Mouse (Mus musculus): ENCODE data around the gene Piezo1. TPM values are rescaled to one million over a fixed set of nuclear protein-coding genes. Genes with fewer than 3 reads are reported as not detected.

The Piezo1 gene
- polyA plus RNA-seq, 1 experiment = 107 TPM

DNA sequence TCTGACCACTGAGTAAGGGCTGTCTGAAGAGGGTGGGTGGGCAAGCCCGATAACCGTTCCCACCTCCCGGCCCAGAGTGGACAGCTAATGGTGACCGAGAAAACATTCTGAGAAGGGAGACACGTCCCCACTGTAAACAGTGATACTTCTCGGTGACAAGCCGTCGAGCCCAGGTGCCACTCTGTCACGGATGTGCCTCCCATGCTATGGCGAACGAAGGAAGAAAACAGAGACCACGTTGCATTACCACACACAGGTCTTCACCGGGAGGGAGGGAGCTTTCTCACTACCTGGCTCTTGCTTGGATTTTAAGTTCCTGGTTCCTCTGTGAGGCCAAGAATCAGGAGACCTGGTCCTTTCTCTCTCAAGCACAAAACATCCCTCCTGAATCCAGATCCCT is 2.8 kb downstream of the Piezo1 start:
- TF ChIP-seq MAX (IDR thresholded peaks at IDR 0.05) = no peak
- TF ChIP-seq MYOD1 (IDR thresholded peaks at IDR 0.05; ENCODE audit: control insufficient read depth, insufficient read length, low read depth) = no peak
- TF ChIP-seq FOSL1 (IDR thresholded peaks at IDR 0.05; ENCODE audit: insufficient read depth, low read length, poor library complexity, severe bottlenecking) = no peak
- Histone ChIP-seq H3K36me3 (ENCODE audit: control insufficient read depth, insufficient read depth) (peaks cover 13% of the 10 kb centered on the region), H3K4me3 (ENCODE audit: insufficient read depth, poor library complexity, severe bottlenecking) (no peak overlapping the region), H3K79me2 (ENCODE audit: control insufficient read depth, insufficient read depth) (peaks cover 77% of the 10 kb centered on the region), H3K27me3 (ENCODE audit: control insufficient read depth, insufficient read depth, insufficient read length) (no peaks in the 10 kb centered on the region), H3K79me3 (ENCODE audit: low read depth) (peaks cover 64% of the 10 kb centered on the region), H3ac (ENCODE audit: control insufficient read depth, insufficient read length, low read depth) (no peak overlapping the region)

DNA sequence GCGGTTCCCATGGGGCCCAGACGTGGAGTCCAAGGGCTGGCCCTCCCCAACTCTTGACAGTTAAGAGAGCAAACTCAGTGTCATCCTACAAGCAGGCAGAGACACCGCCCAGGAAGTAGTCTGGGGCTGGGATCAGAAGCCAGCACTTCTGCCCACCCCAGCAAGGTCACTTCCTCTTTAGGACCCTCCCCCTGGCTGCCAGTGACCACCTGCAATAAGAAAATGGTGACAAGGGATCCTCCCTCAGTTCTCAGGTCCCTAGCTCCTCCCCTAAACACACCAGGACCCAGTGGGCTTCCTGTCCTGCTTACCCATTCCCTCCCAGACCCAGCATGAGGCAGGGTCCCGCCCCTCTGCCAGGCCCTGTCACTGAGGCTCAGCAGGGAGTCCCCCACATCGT is 3.3 kb downstream of the Piezo1 start:
- Histone ChIP-seq H3K36me3 (ENCODE audit: control insufficient read depth, insufficient read depth) (peaks cover 13% of the 10 kb centered on the region), H3K27me3 (ENCODE audit: control insufficient read depth, insufficient read depth, insufficient read length) (no peaks in the 10 kb centered on the region), H3ac (ENCODE audit: control insufficient read depth, insufficient read length, low read depth) (no peak overlapping the region), H3K79me3 (ENCODE audit: low read depth) (peaks cover 69% of the 10 kb centered on the region), H3K79me2 (ENCODE audit: control insufficient read depth, insufficient read depth) (peaks cover 82% of the 10 kb centered on the region), H3K4me3 (ENCODE audit: insufficient read depth, poor library complexity, severe bottlenecking) (no peak overlapping the region)
- TF ChIP-seq FOSL1 (IDR thresholded peaks at IDR 0.05; ENCODE audit: insufficient read depth, low read length, poor library complexity, severe bottlenecking) (no peak), MAX (IDR thresholded peaks at IDR 0.05) (no peak), MYOD1 (IDR thresholded peaks at IDR 0.05; ENCODE audit: control insufficient read depth, insufficient read length, low read depth) (no peak), MYOG (IDR thresholded peaks at IDR 0.05; ENCODE audit: control insufficient read depth, extremely low read depth, insufficient read length) (no peak), USF1 (IDR thresholded peaks at IDR 0.05; ENCODE audit: low read depth) (no peak), CTCF (IDR thresholded peaks at IDR 0.05; ENCODE audit: control insufficient read depth, insufficient read depth, insufficient read length) (no peak), CEBPB (IDR thresholded peaks at IDR 0.05; ENCODE audit: low read depth) (no peak)

DNA sequence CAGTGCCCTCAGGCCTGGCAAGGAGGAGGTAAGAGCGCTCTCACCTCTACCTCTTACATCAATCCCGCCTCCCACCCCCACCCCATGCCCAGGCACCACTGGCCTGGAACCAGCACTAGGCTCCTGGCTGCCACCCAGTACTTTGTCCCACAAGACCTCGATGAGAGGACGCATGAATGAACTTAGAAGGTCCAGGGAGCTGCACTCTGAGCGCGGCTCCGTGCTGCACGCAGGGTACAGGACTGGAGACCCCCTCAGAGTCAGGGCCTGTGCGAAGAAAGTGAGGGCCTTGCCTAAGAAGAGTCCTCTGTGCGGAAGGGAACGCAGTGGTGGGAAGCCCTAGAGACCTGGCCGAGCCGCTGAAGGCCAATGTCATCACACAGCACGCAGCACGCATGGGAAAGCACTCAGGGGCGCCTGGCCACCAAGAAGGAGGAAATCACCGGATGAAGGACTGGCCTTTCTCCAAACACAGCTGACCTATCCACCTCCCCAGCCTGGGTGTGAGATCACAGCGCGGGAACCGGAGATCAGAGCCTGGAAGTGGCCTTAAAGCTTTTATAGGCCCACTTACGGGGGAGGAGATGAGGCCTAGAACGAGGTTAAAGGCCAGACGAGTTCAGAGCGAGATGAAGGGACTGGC is 4.2 kb downstream of the Piezo1 start:
- H3ac ChIP-seq (ENCODE audit: control insufficient read depth, insufficient read length, low read depth) = no peak overlapping the region
- TF ChIP-seq FOSL1 (IDR thresholded peaks at IDR 0.05; ENCODE audit: insufficient read depth, low read length, poor library complexity, severe bottlenecking) (no peak), CTCF (IDR thresholded peaks at IDR 0.05; ENCODE audit: control insufficient read depth, insufficient read depth, insufficient read length) (no peak), USF1 (IDR thresholded peaks at IDR 0.05; ENCODE audit: low read depth) (no peak), CEBPB (IDR thresholded peaks at IDR 0.05; ENCODE audit: low read depth) (no peak), MYOD1 (IDR thresholded peaks at IDR 0.05; ENCODE audit: control insufficient read depth, insufficient read length, low read depth) (no peak), MAX (IDR thresholded peaks at IDR 0.05) (no peak), MYOG (IDR thresholded peaks at IDR 0.05; ENCODE audit: control insufficient read depth, extremely low read depth, insufficient read length) (no peak)
- H3K79me2 ChIP-seq (ENCODE audit: control insufficient read depth, insufficient read depth) = peaks cover 91% of the 10 kb centered on the region
- H3K79me3 ChIP-seq (ENCODE audit: low read depth) = peaks cover 77% of the 10 kb centered on the region
- no peaks in the 10 kb centered on the region for H3K27me3 ChIP-seq (ENCODE audit: control insufficient read depth, insufficient read depth, insufficient read length)
- H3K4me3 ChIP-seq (ENCODE audit: insufficient read depth, poor library complexity, severe bottlenecking) = no peak overlapping the region
- peaks cover 13% of the 10 kb centered on the region for H3K36me3 ChIP-seq (ENCODE audit: control insufficient read depth, insufficient read depth)

DNA sequence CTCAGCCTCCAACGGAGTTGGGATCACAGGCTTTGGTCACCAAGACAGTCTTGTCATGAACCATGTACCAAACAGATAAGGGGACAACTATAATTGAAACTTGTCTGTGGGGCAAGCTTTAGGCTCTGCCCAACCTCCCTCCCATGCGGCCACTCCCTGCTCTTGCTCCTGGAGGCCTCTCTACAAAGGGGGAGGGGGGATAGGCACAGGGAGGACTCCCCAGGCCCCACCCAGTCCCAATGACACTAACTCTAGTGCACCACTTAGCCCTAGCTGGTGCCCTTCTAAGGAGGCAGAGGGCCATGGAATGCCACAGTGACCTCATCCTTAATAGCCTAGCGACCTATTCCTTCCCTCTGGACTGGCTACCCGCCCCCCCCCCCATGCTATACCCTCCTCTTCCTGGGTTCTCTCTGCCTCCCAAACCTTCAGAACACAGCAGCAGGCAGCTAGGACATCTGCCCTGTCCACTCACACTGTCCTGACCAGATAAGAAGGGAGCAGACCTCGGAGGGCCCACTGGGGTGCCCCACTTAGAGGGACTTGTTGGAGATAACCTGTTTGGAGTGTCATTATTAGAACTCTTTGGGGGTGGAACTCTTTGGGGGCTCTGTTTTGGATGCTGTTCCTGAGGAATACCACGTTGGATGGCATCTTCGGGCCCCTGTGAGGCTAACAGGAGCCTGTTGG is 4.9 kb downstream of the Piezo1 start:
- H3K27me3 ChIP-seq (ENCODE audit: control insufficient read depth, insufficient read depth, insufficient read length) = no peaks in the 10 kb centered on the region
- no peak overlapping the region for H3ac ChIP-seq (ENCODE audit: control insufficient read depth, insufficient read length, low read depth)
- TF ChIP-seq CEBPB (IDR thresholded peaks at IDR 0.05; ENCODE audit: low read depth) (no peak), MYOG (IDR thresholded peaks at IDR 0.05; ENCODE audit: control insufficient read depth, extremely low read depth, insufficient read length) (no peak), USF1 (IDR thresholded peaks at IDR 0.05; ENCODE audit: low read depth) (no peak), FOSL1 (IDR thresholded peaks at IDR 0.05; ENCODE audit: insufficient read depth, low read length, poor library complexity, severe bottlenecking) (no peak), MYOD1 (IDR thresholded peaks at IDR 0.05; ENCODE audit: control insufficient read depth, insufficient read length, low read depth) (no peak), MAX (IDR thresholded peaks at IDR 0.05) (no peak), CTCF (IDR thresholded peaks at IDR 0.05; ENCODE audit: control insufficient read depth, insufficient read depth, insufficient read length) (no peak)
- H3K79me2 ChIP-seq (ENCODE audit: control insufficient read depth, insufficient read depth) = peaks cover 98% of the 10 kb centered on the region
- peaks cover 84% of the 10 kb centered on the region for H3K79me3 ChIP-seq (ENCODE audit: low read depth)
- H3K4me3 ChIP-seq (ENCODE audit: insufficient read depth, poor library complexity, severe bottlenecking) = no peak overlapping the region
- peaks cover 13% of the 10 kb centered on the region for H3K36me3 ChIP-seq (ENCODE audit: control insufficient read depth, insufficient read depth)

DNA sequence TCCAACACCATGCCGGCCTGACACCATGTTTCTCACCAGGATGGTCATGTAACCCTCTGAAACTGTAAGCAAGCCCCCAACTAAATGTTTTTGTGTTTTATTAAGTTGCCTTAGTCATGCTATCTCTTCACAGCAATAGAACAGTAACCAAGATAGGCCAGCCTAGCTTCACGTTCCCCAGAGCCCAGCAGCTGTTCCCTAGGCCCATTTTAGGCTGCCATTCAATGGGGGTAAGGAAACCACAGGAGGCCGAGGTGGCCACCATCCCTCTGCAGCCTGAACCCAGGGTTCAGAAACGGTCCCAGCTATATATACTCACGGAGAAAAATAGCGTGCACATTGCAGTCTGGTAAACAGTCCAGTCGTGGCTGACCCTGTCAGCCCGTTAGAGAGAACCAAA is 7.0 kb downstream of the Piezo1 start:
- no peak overlapping the region for H3ac ChIP-seq (ENCODE audit: control insufficient read depth, insufficient read length, low read depth)
- peaks cover 93% of the 10 kb centered on the region for H3K79me3 ChIP-seq (ENCODE audit: low read depth)
- no peak overlapping the region for H3K4me3 ChIP-seq (ENCODE audit: insufficient read depth, poor library complexity, severe bottlenecking)
- H3K79me2 ChIP-seq (ENCODE audit: control insufficient read depth, insufficient read depth) = peaks cover 100% of the 10 kb centered on the region
- H3K36me3 ChIP-seq (ENCODE audit: control insufficient read depth, insufficient read depth) = peaks cover 17% of the 10 kb centered on the region
- no peak for TF ChIP-seq USF1 (IDR thresholded peaks at IDR 0.05; ENCODE audit: low read depth)
- no peaks in the 10 kb centered on the region for H3K27me3 ChIP-seq (ENCODE audit: control insufficient read depth, insufficient read depth, insufficient read length)
